Mouse (Mus musculus) heart, adult 2 months (tissue): Measurements from ENCODE around the gene Agpat4. TPM values are rescaled to one million over a fixed set of nuclear protein-coding genes. Genes with fewer than 3 reads are reported as not detected.
A peak's percentile ranks its signal among the peaks of the same experiment; 100 is the strongest.

ENCODE experiments used
- DNase-seq, 2 experiments: peaks; one replicate each; pipeline ENCODE4 v3.0.0; 2021
- H3K27ac ChIP-seq: fragments of 200-600 bp; 2 replicates; pipeline ENCODE4 v1.8.1; 2022
- H3K27me3 ChIP-seq: fragments of 200-500 bp; 2 replicates; pipeline ENCODE4 v1.6.1; 2012; ENCODE audit warnings: mild to moderate bottlenecking, low read length, inconsistent platforms, mixed read lengths; ENCODE audit not compliant: control insufficient read depth, insufficient read depth
- H3K36me3 ChIP-seq: fragments of 200-500 bp; 2 replicates; pipeline ENCODE4 v1.6.1; 2012; ENCODE audit warnings: low read length, inconsistent platforms; ENCODE audit not compliant: control insufficient read depth, insufficient read depth
- H3K4me1 ChIP-seq: fragments of 200-500 bp; 2 replicates; pipeline ENCODE4 v1.6.1; 2011; ENCODE audit warnings: low read length; ENCODE audit not compliant: control insufficient read depth, insufficient read depth
- H3K4me3 ChIP-seq: fragments of 200-600 bp; 2 replicates; pipeline ENCODE4 v1.8.1; 2022
- H3K79me2 ChIP-seq: fragments of 200-500 bp; replicated peaks from 2 replicates; pipeline ENCODE4 v1.6.1; 2012; ENCODE audit warnings: mild to moderate bottlenecking, inconsistent platforms, low read length, moderate library complexity, mixed read lengths; ENCODE audit not compliant: control insufficient read depth, insufficient read depth
- H3K9ac ChIP-seq: fragments of 200-500 bp; 2 replicates; pipeline ENCODE4 v1.6.1; 2012; ENCODE audit warnings: low read depth, mild to moderate bottlenecking, control low read depth, inconsistent platforms, low read length, mixed read lengths
- CTCF ChIP-seq: fragments of 200-600 bp; IDR thresholded peaks from 2 replicates; pipeline ENCODE4 v1.8.1; 2022; ENCODE audit warnings: antibody characterized with exemption, mild to moderate bottlenecking, moderate library complexity
- EP300 ChIP-seq: fragments of 200-500 bp; IDR thresholded peaks from 2 replicates; pipeline ENCODE4 v1.6.1; 2011; ENCODE audit warnings: low read depth, low read length, control low read depth; ENCODE audit not compliant: insufficient read depth
- POLR2A ChIP-seq: fragments of 200-500 bp; IDR thresholded peaks from 2 replicates; pipeline ENCODE4 v1.6.1; 2011; ENCODE audit warnings: mild to moderate bottlenecking, low read depth, low read length, control low read depth; ENCODE audit not compliant: insufficient read depth
- WGBS: fragments of 180-500 bp; shearing (Covaris S2); methylation state at CpG from one replicate; pipeline ENCODE4 v1.1.7; 2018; 5-methylcytosine and 5-hydroxymethylcytosine counted together
- intact Hi-C: fragments of 180-260 bp; cut with DNase I; formaldehyde crosslinking; loops from one replicate; pipeline ENCODE4 v1.15.1; 2025
- polyA plus RNA-seq: library from polyadenylated mRNA; depleted of rRNA; stranded (reverse); fragments of >200 nt; gene quantifications from 2 replicates; pipeline ENCODE4 v1.2.3, GENCODE M21; 2012
- total RNA-seq, 2 experiments: library from RNA; stranded (reverse); gene quantifications; 2 replicates each; pipeline ENCODE4 v1.2.3; 2021

Gene Agpat4
- total and polyA plus RNA-seq, 3 experiments = 4.4 to 5.3 (median 4.8) TPM

DNA sequence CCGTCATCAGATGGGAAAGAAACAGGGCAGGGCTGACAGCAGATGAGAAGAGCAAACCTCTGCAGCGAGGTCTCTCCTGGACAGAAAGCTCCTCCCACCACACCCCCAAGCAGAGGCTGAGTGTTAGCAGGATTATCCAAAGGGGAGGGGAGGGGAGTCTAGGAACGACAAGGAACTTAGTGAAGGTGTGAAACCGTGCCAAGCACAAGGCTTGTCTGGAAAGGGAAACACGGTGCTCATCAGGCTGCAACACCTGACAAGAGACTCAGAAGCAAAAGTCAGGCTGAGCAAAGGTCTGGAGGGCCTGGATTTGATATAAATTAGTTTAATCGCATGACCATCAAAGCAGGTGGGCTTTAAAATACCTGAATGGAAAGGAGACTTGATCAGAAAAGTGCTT, 140.0 kb downstream of the Agpat4 start:
- 73% methylated on average over 6 of the region's 6 CpGs for WGBS

DNA sequence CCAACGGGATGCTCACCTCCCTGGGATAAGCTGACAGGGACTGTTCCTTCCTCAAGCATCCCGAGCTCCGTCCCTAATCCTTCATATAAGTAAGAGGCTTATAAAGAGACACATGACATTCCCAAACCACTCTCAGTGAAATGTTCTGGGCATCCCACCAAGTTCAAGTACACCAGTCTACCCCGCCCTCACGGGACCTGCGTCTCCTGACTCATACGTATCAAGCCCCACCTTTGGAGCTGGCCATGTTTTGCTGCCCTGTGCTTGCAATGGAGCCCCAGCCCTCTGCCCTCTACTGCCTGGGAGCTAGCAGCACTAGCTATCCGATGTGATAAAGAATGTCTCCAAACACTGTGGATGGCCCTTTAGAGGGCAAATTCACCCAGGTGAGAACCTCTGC, 141.5 kb downstream of the Agpat4 start:
- H3K36me3 ChIP-seq = no peaks in the 10 kb centered on the region

More for the DNA sequence above, 140.0 kb downstream of the Agpat4 start:
- intact Hi-C loops = no loop called here
- H3K4me3 ChIP-seq = no peak overlapping the region
- no peak for TF ChIP-seq EP300
- TF ChIP-seq POLR2A = no peak
- TF ChIP-seq CTCF = no peak
- no peak overlapping the region for H3K27ac ChIP-seq
- no peaks in the 10 kb centered on the region for H3K4me1 ChIP-seq
- H3K27me3 ChIP-seq = no peaks in the 10 kb centered on the region
- no peak for DNase-seq
- H3K79me2 ChIP-seq = no peaks in the 10 kb centered on the region
- H3K36me3 ChIP-seq = no peaks in the 10 kb centered on the region
- no peak overlapping the region for H3K9ac ChIP-seq

DNA sequence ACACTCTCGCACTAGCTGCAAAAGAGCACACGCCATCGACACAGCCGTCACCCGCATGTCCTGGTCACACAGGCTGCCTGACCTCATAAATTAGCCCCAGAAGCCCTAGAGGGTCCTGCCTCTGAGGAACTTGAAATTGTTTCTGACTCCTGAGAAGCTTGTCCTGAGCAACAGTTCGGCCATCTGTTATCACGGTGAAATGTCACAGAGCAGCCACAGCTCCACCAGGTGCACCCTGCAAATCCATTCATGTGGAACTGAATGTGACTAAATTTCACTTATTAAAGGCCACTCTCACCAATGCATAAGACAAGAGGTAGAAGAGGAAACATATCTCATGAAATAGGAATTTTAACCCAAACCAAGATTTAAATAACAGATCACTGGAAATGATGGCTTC, 142.9 kb downstream of the Agpat4 start:
- Histone ChIP-seq H3K79me2 (no peaks in the 10 kb centered on the region; the same call in 1 of the 2 replicates), H3K36me3 (no peaks in the 10 kb centered on the region), H3K4me3 (no peak overlapping the region), H3K4me1 (peaks cover 1% of the 10 kb centered on the region; the same call in 1 of the 2 replicates), H3K27me3 (no peaks in the 10 kb centered on the region), H3K27ac (no peak overlapping the region), H3K9ac (no peak overlapping the region)
- intact Hi-C loops = no loop called here
- no peak for DNase-seq
- no peak for TF ChIP-seq POLR2A
- TF ChIP-seq CTCF = no peak
- WGBS = 93% methylated on average over 7 of the region's 7 CpGs

More for the DNA sequence above, 141.5 kb downstream of the Agpat4 start:
- DNase-seq = peak in 1 of 2 experiments; percentile 28
- intact Hi-C loops = no loop called here
- H3K9ac ChIP-seq = no peak overlapping the region
- no peaks in the 10 kb centered on the region; the same call in 1 of the 2 replicates for H3K79me2 ChIP-seq
- H3K4me3 ChIP-seq = no peak overlapping the region
- 0 out of 2 replicates have a peak, but pooled peaks have one; percentile 8 for TF ChIP-seq EP300
- no peak for TF ChIP-seq CTCF
- no peaks in the 10 kb centered on the region for H3K27me3 ChIP-seq
- H3K4me1 ChIP-seq = no peaks in the 10 kb centered on the region
- H3K27ac ChIP-seq = no peak overlapping the region
- WGBS = 63% methylated on average over 8 of the region's 8 CpGs

DNA sequence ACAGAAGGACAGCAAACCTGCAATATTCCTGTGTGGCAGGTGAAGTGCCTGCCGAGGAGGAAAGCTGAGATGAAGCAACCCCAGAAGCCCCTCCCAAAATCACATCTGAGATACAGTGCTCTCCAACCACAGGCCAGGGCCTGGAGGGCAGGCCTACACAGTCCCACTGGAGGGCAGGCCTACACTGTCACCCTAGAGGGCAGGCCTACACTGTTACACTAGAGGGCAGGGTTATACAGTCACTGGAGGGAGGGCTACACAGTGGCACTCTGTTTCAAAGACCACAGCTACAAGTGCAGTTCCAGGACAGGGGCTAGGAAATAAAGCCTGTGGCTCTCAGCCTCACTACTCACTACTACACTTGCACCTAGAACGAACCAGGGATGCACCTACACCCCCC, 143.4 kb downstream of the Agpat4 start:
- H3K79me2 ChIP-seq = no peaks in the 10 kb centered on the region; the same call in 1 of the 2 replicates
- no peaks in the 10 kb centered on the region for H3K36me3 ChIP-seq
- no peak for DNase-seq
- H3K4me1 ChIP-seq = peaks cover 3% of the 10 kb centered on the region; the same call in 1 of the 2 replicates
- H3K4me3 ChIP-seq = no peak overlapping the region
- H3K27ac ChIP-seq = no peak overlapping the region
- H3K9ac ChIP-seq = no peak overlapping the region
- intact Hi-C loops = no loop called here
- no peak for TF ChIP-seq POLR2A
- no peak for TF ChIP-seq EP300
- peak; percentile 39 for TF ChIP-seq CTCF
- no peaks in the 10 kb centered on the region for H3K27me3 ChIP-seq
- 65% methylated on average over 2 of the region's 2 CpGs for WGBS

DNA sequence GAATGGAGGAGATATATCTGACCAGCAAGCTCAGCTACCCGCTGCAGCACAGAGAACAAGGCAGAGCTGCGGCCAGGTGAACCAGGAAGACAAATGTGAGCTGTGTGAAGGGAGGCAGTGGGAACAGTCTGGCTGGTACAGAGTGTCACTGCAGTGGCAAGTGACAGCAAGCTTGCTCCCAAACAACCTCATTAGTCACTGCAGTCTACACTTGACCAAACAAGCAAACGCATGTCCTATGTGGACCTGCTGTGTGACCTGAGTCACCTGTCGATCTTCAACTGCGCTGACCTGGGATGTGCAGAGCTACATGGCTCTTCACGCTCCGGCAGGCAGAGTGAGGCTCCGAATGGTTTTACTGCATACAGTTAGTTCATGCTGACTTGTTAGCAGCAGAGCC, 144.3 kb downstream of the Agpat4 start:
- 98% methylated on average over 8 of the region's 8 CpGs for WGBS
- H3K4me1 ChIP-seq = peaks cover 7% of the 10 kb centered on the region
- no peaks in the 10 kb centered on the region; the same call in 1 of the 2 replicates for H3K79me2 ChIP-seq
- no peak overlapping the region for H3K9ac ChIP-seq
- H3K36me3 ChIP-seq = no peaks in the 10 kb centered on the region
- DNase-seq = no peak
- H3K4me3 ChIP-seq = no peak overlapping the region
- TF ChIP-seq EP300 = no peak
- TF ChIP-seq CTCF = no peak
- no peak for TF ChIP-seq POLR2A
- no peak overlapping the region for H3K27ac ChIP-seq
- intact Hi-C loops = no loop called here
- H3K27me3 ChIP-seq = no peaks in the 10 kb centered on the region

DNA sequence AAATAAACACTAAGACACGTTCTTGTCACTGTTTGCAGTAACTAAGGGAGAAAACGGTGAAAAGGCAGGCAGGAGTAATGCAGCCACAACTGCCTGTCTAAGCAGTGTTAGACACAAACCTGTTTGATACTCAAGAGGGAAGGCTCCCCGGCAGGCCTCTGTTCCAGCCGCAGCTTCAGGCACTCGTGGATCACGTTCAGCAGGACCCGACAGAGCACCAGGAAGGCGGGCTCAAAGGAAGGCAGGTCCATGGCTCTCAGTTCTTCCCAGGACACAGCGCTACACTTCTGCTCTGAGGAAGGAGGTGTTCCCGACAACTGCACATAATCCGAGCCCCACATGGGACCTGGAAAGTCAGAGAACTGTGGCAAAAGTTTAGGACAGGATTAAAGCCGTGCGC, 145.3 kb downstream of the Agpat4 start:
- Histone ChIP-seq H3K9ac (no peak overlapping the region), H3K36me3 (no peaks in the 10 kb centered on the region), H3K79me2 (no peaks in the 10 kb centered on the region; the same call in 1 of the 2 replicates), H3K27ac (no peak overlapping the region), H3K4me1 (peaks cover 7% of the 10 kb centered on the region), H3K4me3 (no peak overlapping the region), H3K27me3 (no peaks in the 10 kb centered on the region)
- 84% methylated on average over 13 of the region's 13 CpGs for WGBS
- DNase-seq = no peak
- TF ChIP-seq POLR2A (no peak), CTCF (no peak), EP300 (no peak)
- intact Hi-C loops = no loop called here
